Mouse (Mus musculus) liver (tissue): Measurements from ENCODE around the gene Treml2.
A peak's percentile ranks its signal among the peaks of the same experiment; 100 is the strongest.
"Not testable (repeated sequence)": the region's sequence is repeated elsewhere in the genome, so short reads cannot be mapped to it uniquely, and the experiment has no call there.

Experiments
- DNase-seq: peaks from one replicate; pipeline ENCODE4 v3.0.0-alpha.2; 2020; ENCODE audit warnings: mixed read lengths

The Treml2 gene

GRCm38 (mm10) chr17:48299756-48300155 lies 458 bp downstream of the Treml2 start:
- peak; percentile 29 for DNase-seq

GRCm38 (mm10) chr17:48300199-48300598 lies 901 bp downstream of the Treml2 start:
- peak; percentile 81 for DNase-seq

GRCm38 (mm10) chr17:48300861-48301260 lies 1.6 kb downstream of the Treml2 start:
- peak; percentile 59 for DNase-seq

GRCm38 (mm10) chr17:48301792-48302191 lies 2.5 kb downstream of the Treml2 start:
- peak; percentile 37 for DNase-seq

DNA sequence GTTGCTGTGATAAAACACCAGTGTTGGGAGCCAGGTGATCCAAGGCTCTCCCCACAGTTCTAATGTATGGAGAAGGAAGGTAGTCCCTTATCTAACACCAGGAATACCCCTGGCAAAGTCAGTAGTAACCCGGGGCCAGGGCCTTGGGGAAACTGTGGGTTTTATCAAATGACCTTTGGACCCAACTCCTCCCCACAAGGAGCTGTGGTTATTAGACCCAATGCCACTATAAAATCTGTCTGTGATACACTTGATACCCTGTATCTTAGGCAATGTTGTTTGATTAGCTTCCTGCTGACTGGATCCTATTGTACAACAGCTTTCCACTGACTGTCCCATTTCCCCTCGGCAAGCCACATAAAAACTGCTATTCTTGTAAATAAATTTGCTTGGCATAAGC lies 12.8 kb downstream of the Treml2 start:
- no peak for DNase-seq

DNA sequence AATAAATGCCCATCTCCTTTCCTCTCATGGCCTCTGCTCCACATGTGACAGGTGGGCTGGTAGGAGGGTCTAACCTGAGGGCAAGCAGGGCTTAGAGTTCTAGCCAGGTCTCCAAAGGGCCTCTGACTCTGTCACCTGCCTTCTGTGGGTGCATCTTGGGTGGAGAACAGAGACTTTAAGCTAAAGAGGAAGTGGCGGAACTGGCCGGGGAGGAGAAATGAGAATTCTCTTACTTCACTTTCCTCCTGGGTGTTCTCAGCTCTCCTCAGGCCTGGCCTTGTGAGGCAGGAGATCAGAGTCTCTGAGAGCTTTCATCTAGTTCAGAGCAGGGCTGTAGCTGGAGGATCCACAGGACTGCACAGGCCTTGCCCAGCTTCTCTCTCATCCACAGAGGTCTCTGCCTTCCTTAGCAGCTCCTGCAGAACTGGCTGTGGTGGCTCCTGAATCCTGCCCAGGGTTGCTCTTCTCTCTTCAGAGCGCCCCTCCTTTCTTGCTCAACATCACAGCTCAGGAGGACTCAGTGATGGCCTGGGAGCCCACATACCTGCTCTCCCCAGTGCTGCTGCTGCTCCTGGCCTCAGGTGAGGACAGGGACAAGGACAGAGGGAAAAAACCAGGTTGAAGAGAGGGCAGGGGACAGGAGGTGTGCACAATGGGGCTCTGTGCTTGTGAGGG lies 16.7 kb downstream of the Treml2 start, which contains the start of gene B430306N03Rik:
Gene B430306N03Rik, plus strand, starts transcription at position 237 of the 675 bp plus-strand sequence.
- DNase-seq: not testable (repeated sequence)

DNA sequence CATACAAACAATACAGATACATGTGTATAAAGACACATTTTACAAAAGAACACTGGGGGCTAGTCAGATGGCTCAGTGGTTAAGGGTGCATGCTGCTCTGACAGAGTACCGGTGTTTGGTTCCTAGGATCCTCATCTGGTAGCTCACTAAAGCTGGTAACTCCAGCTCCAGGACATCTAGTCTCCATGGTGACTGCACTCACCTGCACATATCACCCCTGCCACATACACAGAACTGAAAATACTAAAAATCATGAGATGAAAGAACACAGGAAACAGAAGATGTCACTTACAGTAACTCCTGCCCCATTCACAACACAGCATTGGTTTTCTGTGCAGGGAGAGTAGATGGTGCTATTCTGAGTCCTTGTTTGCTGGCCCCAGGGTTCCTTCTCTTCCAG lies 19.4 kb downstream of the Treml2 start:
- DNase-seq: no peak

- DNase-seq: no peak
Observed at GRCm38 (mm10) chr17:48321279-48321678, 22.0 kb downstream of the Treml2 start.

DNA sequence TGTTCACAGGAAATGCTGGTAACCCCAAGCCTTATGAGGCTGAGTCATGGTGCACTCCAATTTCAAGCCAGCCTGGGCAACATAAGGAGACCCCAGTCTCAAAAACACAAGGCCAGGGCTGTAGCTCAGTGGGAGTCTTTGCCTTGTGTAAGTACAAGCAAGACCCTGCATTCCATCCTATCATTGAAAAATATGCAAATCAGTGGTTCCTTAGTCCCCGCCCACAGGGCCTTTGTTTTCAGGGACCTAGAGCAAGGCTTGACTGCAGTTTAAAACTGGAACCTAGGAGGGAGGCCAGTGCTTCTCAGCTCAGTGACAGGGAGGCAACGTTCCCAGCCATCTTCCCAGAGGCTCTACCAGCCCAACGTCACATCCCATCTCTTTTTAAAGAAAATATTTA lies 23.9 kb downstream of the Treml2 start:
- peak; percentile 30 for DNase-seq

DNA sequence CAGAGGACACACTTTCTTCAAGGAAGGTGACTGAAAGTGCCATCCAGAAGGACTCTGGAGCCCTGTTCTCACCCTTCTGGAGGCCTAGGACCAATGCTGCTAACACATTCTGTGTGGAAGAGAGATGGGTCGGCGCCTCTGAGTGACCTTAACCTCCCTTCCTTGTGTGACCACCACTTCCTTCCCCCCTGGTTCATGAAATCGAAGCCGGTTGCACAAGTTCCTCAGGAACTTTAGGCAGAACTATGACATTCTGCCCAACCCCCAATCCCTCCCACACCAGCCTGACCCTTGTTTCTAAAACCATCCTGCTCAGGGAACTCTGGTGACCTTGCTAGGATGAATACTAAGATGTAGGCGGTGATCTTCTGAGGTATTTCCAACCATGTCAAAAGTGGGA lies 25.0 kb downstream of the Treml2 start:
- peak; percentile 36 for DNase-seq

GRCm38 (mm10) chr17:48325093-48325492 lies 25.8 kb downstream of the Treml2 start:
- no peak for DNase-seq

GRCm38 (mm10) chr17:48325638-48326037 lies 26.3 kb downstream of the Treml2 start:
- no peak for DNase-seq

- no peak for DNase-seq
Observed at GRCm38 (mm10) chr17:48326656-48327055, 27.4 kb downstream of the Treml2 start.

DNA sequence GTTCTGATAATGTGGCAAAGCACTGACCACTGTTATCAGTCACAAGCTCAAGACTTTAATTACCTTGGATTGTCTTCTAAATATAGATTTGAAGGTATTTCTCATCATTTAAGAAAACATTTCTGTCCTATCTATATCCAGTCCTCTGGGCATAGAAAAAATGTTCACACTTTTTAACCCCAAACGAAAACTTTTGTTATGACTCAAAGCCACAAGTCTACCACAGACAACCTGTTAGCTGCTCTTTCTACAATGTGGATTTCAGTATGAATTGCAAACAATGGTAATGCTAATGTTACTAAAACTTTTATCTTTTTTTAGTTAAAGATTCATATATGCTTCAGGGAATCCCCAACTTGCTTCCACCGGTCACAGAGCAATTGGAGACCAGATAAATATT lies 33.2 kb downstream of the Treml2 start:
- no peak for DNase-seq

DNA sequence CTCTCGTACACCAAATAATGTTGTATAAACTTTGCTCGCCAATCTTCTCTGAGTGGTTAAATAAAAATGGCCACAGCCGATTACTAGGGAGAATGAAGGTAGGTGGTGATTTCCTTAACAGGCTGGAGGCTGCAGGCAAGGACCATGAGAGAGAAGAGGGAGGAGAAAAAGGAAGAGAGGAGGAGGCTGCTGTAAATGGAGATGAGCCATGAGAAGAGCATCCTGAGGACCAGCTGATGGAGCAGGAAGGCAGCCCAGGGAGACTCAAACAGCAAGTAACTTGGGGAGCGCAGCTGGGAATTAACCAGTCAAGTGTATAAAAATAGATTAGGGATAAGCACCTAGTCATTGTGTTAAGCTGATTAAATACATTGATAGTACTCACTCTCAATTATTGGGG lies 34.9 kb downstream of the Treml2 start:
- no peak for DNase-seq

DNA sequence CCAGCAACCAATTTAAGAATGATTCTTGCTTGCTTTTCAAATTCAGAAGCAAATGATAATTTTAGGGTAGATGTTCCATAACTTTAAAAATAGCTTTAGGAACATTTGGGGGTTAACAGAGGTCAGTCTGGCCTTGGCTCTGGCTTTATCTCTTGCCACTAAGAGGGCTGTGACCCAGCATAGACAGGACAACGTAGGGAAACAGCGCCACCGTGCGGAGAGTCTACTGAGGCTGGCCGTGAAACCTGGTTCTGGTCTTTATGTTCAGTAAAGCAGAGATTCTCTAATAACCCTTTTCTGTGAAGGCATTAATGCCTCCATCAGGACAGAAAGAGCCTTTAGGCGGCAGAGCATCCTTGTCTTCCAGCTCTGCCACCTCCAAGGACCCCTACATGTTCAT lies 37.6 kb downstream of the Treml2 start:
- peak; percentile 89 for DNase-seq

DNA sequence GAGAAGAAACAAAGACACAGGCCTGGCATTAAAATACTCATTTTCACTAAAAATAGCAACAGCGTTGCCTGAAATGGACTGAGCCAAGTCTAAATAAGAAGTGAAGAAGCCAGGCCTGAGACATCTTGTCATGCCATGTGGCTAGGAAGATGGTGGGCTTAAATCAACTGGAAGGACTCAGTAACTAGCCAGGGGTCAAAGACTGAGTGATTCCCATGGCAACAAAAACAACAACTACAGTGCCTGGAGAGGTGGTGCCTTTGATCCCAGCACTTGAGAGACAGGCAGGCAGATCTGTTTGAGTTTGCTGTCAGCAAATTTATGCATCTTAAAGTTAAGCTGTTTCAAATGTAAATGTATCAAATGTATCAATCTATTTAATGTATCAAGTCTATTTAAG lies 41.0 kb downstream of the Treml2 start:
- DNase-seq: no peak

- DNase-seq: no peak
Observed at GRCm38 (mm10) chr17:48341947-48342346, 42.6 kb downstream of the Treml2 start.

DNA sequence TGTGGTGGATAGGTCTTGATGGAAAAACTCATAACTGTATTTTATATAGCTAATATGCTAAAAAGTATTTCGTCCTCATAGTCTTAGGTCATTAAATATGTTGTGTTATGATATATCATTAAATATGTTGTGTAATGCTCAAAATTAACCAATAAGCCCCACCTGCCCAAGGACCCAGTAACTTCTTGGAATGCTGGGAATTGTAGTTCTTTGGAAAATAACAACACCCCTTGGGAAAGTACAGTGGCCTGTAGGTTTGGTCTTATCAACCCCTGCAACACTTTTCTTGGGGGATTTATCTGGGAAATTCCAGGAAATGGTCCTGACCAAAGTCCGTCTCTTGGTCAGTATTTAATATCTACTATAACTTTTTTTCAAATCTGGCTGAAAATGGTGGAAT lies 43.8 kb downstream of the Treml2 start:
- DNase-seq: no peak

- no peak for DNase-seq
Observed at GRCm38 (mm10) chr17:48345824-48346223, 46.5 kb downstream of the Treml2 start.

DNA sequence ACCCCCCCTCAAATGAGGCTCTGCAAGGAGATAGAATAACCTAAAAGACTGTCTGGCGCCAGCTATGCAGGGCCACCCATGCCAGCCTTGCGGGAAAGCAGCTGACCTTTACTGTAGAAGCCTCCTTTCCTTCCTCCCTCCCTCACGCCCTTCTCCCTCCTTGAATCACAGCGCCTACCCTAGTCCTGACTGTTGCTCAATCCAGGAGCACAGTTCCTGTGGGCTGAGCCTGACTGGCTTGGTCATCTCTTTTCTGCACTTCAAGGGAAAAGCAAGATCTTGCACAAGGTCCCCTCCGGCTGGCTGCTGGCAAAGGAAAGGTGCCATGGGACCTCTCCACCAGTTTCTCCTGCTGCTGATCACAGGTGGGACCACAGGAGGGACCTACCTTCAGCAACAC lies 46.9 kb downstream of the Treml2 start, which contains the start of gene Trem2:
Gene Trem2, plus strand, starts transcription at position 171 of the 400 bp plus-strand sequence.
- DNase-seq: no peak

DNA sequence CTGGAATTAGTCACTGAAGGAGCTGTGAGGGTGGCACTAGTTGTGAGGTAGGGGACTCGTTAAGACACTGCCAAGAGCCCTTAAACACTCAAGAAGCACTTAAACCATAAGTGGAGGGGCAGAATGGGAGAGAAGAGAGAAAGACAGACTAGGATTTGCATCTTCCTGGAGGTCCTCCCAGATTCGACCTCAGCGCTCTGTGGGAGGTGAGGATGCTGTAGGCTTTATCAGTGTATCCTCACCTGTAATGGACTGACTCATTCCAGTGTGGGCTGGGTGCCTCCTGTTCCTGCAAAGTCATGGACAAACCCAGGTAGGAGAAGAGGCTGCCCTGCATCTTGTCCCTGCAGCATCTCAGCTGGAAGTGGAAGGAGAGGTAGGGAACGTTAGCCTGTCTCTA lies 47.5 kb downstream of the Treml2 start:
- DNase-seq: no peak

DNA sequence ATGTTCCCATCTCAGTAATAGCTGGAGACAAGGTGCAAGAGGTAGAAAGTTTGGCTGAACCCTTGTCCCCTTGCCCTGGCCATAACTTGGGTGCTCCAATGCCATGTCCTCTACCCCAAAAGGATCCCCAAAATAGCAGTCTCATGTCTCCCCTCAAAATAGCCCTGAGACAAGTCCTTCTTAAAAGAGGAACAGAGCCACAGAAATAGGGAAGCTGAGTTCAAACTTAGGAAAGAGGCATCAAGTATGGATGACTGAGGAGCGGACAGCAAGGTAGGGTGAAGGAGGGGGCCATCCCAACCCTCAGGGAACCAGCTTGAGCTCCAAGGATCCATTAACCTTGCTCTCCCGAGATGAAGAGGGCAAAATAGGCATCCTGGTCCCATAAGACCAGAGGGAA lies 48.0 kb downstream of the Treml2 start:
- DNase-seq: no peak

GRCm38 (mm10) chr17:48350681-48351193 lies 51.4 kb downstream of the Treml2 start:
- DNase-seq: no peak

- DNase-seq: not testable (repeated sequence)
Observed at GRCm38 (mm10) chr17:48352976-48353375, 53.7 kb downstream of the Treml2 start.
